Mouse (Mus musculus): ENCODE data around the gene Prkrip1. TPM values are rescaled to one million over a fixed set of nuclear protein-coding genes. Genes with fewer than 3 reads are reported as not detected.

Gene Prkrip1
- polyA plus RNA-seq, 1 experiment from 2014 or later, result 76.8 TPM

- 32% methylated on average over 11 of the region's 11 CpGs for WGBS
- no peaks in the 10 kb centered on the region for H3K27me3 ChIP-seq (replicated peaks; ENCODE audit: low read depth, poor library complexity, severe bottlenecking)
- H3K4me1 ChIP-seq, result peaks cover 22% of the 10 kb centered on the region
- H3K27ac ChIP-seq (replicated peaks), result peak overlapping the region; percentile 89
- peak; percentile 28 for DNase-seq (ENCODE audit: low spot score)
- H3K36me3 ChIP-seq (replicated peaks), result peaks cover 35% of the 10 kb centered on the region
- H3K4me3 ChIP-seq, result peak overlapping the region; percentile 99
- peaks cover 4% of the 10 kb centered on the region; the same call in 1 of the 2 replicates for H3K9me3 ChIP-seq
Measured at GRCm38 (mm10) chr5:136199526-136199925, 763 bp upstream of the Prkrip1 start.

- H3K9me3 ChIP-seq, result no peaks in the 10 kb centered on the region
- 84% methylated on average over 7 of the region's 7 CpGs for WGBS
- no peaks in the 10 kb centered on the region for H3K4me1 ChIP-seq
- no peak overlapping the region for H3K27ac ChIP-seq (replicated peaks)
- peaks cover 97% of the 10 kb centered on the region for H3K36me3 ChIP-seq (replicated peaks)
- no peaks in the 10 kb centered on the region for H3K27me3 ChIP-seq (replicated peaks; ENCODE audit: low read depth, poor library complexity, severe bottlenecking)
- no peak overlapping the region for H3K4me3 ChIP-seq
- DNase-seq (ENCODE audit: low spot score), result no peak
Measured at GRCm38 (mm10) chr5:136191870-136192269, 6.9 kb downstream of the Prkrip1 start.

- no peak overlapping the region for H3K27ac ChIP-seq (replicated peaks)
- peak; percentile 53 for DNase-seq (ENCODE audit: low spot score)
Measured at GRCm38 (mm10) chr5:136186723-136187122, 12.0 kb downstream of the Prkrip1 start.

GRCm38 (mm10) chr5:136183766-136184165 lies 15.0 kb downstream of the Prkrip1 start:
- no peak overlapping the region for H3K4me3 ChIP-seq
- no peaks in the 10 kb centered on the region for H3K4me1 ChIP-seq
- no peaks in the 10 kb centered on the region for H3K9me3 ChIP-seq
- H3K27ac ChIP-seq (replicated peaks), result no peak overlapping the region
- no peaks in the 10 kb centered on the region for H3K27me3 ChIP-seq (replicated peaks; ENCODE audit: low read depth, poor library complexity, severe bottlenecking)
- H3K36me3 ChIP-seq (replicated peaks), result peaks cover 96% of the 10 kb centered on the region
- no peak for DNase-seq (ENCODE audit: low spot score)
- 92% methylated on average over 7 of the region's 7 CpGs for WGBS

More at GRCm38 (mm10) chr5:136186723-136187122, 12.0 kb downstream of the Prkrip1 start:
- Histone ChIP-seq H3K4me3 (no peak overlapping the region), H3K4me1 (no peaks in the 10 kb centered on the region), H3K9me3 (no peaks in the 10 kb centered on the region), H3K36me3 (replicated peaks) (peaks cover 96% of the 10 kb centered on the region), H3K27me3 (replicated peaks; ENCODE audit: low read depth, poor library complexity, severe bottlenecking) (no peaks in the 10 kb centered on the region)
- WGBS, result 56% methylated on average over 4 of the region's 4 CpGs

- H3K27me3 ChIP-seq (replicated peaks; ENCODE audit: low read depth, poor library complexity, severe bottlenecking), result no peaks in the 10 kb centered on the region
- H3K9me3 ChIP-seq, result no peaks in the 10 kb centered on the region
- peaks cover 96% of the 10 kb centered on the region for H3K36me3 ChIP-seq (replicated peaks)
- H3K27ac ChIP-seq (replicated peaks), result no peak overlapping the region
- no peak overlapping the region for H3K4me3 ChIP-seq
- no peaks in the 10 kb centered on the region for H3K4me1 ChIP-seq
- WGBS, result 91% methylated on average over 4 of the region's 4 CpGs
- no peak for DNase-seq (ENCODE audit: low spot score)
Measured at GRCm38 (mm10) chr5:136182830-136183229, 15.9 kb downstream of the Prkrip1 start.

GRCm38 (mm10) chr5:136182049-136182448 lies 16.7 kb downstream of the Prkrip1 start:
- Histone ChIP-seq H3K36me3 (replicated peaks) (peaks cover 98% of the 10 kb centered on the region), H3K4me3 (no peak overlapping the region), H3K27me3 (replicated peaks; ENCODE audit: low read depth, poor library complexity, severe bottlenecking) (no peaks in the 10 kb centered on the region), H3K27ac (replicated peaks) (no peak overlapping the region), H3K9me3 (no peaks in the 10 kb centered on the region), H3K4me1 (no peaks in the 10 kb centered on the region)
- DNase-seq (ENCODE audit: low spot score), result no peak
- whole genome bisulfite sequencing, result 91% methylated on average over 6 of the region's 6 CpGs

- Histone ChIP-seq H3K36me3 (replicated peaks) (peaks cover 97% of the 10 kb centered on the region), H3K4me3 (no peak overlapping the region), H3K27ac (replicated peaks) (no peak overlapping the region), H3K9me3 (no peaks in the 10 kb centered on the region), H3K4me1 (no peaks in the 10 kb centered on the region), H3K27me3 (replicated peaks; ENCODE audit: low read depth, poor library complexity, severe bottlenecking) (no peaks in the 10 kb centered on the region)
- WGBS, result 94% methylated on average over 6 of the region's 6 CpGs
- DNase-seq (ENCODE audit: low spot score), result no peak
Measured at GRCm38 (mm10) chr5:136181197-136181596, 17.6 kb downstream of the Prkrip1 start.

GRCm38 (mm10) chr5:136179594-136179993 lies 19.2 kb downstream of the Prkrip1 start:
- H3K36me3 ChIP-seq (replicated peaks), result peaks cover 81% of the 10 kb centered on the region

GRCm38 (mm10) chr5:136173606-136174463 lies 24.9 kb downstream of the Prkrip1 start:
- Histone ChIP-seq H3K27ac (replicated peaks) (no peak overlapping the region), H3K4me1 (peaks cover 21% of the 10 kb centered on the region), H3K27me3 (replicated peaks; ENCODE audit: low read depth, poor library complexity, severe bottlenecking) (peaks cover 7% of the 10 kb centered on the region; the same call in 1 of the 2 replicates), H3K4me3 (no peak overlapping the region), H3K9me3 (no peaks in the 10 kb centered on the region), H3K36me3 (replicated peaks) (peaks cover 23% of the 10 kb centered on the region)
- no peak for DNase-seq (ENCODE audit: low spot score)
- WGBS, result 60% methylated on average over 9 of the region's 9 CpGs

More at GRCm38 (mm10) chr5:136179594-136179993, 19.2 kb downstream of the Prkrip1 start:
- 90% methylated on average over 5 of the region's 5 CpGs for WGBS
- no peak overlapping the region for H3K27ac ChIP-seq (replicated peaks)
- no peak overlapping the region for H3K4me3 ChIP-seq
- no peaks in the 10 kb centered on the region for H3K9me3 ChIP-seq
- no peak for DNase-seq (ENCODE audit: low spot score)
- no peaks in the 10 kb centered on the region for H3K4me1 ChIP-seq
- H3K27me3 ChIP-seq (replicated peaks; ENCODE audit: low read depth, poor library complexity, severe bottlenecking), result no peaks in the 10 kb centered on the region

- DNase-seq (ENCODE audit: low spot score), result no peak
- H3K27me3 ChIP-seq (replicated peaks; ENCODE audit: low read depth, poor library complexity, severe bottlenecking), result peaks cover 7% of the 10 kb centered on the region; the same call in 1 of the 2 replicates
- H3K36me3 ChIP-seq (replicated peaks), result peaks cover 18% of the 10 kb centered on the region
- H3K4me1 ChIP-seq, result peaks cover 21% of the 10 kb centered on the region
- peaks cover 4% of the 10 kb centered on the region; the same call in 1 of the 2 replicates for H3K9me3 ChIP-seq
- no peak overlapping the region for H3K4me3 ChIP-seq
- 77% methylated on average over 9 of the region's 9 CpGs for WGBS
- no peak overlapping the region for H3K27ac ChIP-seq (replicated peaks)
Measured at GRCm38 (mm10) chr5:136172939-136173338, 25.8 kb downstream of the Prkrip1 start.

GRCm38 (mm10) chr5:136171363-136172341 lies 27.1 kb downstream of the Prkrip1 start:
- H3K4me3 ChIP-seq, result peak overlapping the region; percentile 64
- H3K4me1 ChIP-seq, result peaks cover 21% of the 10 kb centered on the region
- no peak for DNase-seq (ENCODE audit: low spot score)
- peaks cover 7% of the 10 kb centered on the region; the same call in 1 of the 2 replicates for H3K27me3 ChIP-seq (replicated peaks; ENCODE audit: low read depth, poor library complexity, severe bottlenecking)
- peaks cover 16% of the 10 kb centered on the region for H3K36me3 ChIP-seq (replicated peaks)
- WGBS, result 39% methylated on average over 17 of the region's 17 CpGs
- peaks cover 6% of the 10 kb centered on the region; the same call in 1 of the 2 replicates for H3K9me3 ChIP-seq
- peak overlapping the region; percentile 75; the same call in 1 of the 2 replicates for H3K27ac ChIP-seq (replicated peaks)
